Mouse (Mus musculus): Measurements from ENCODE around the gene Tnni3k. TPM values are rescaled to one million over a fixed set of nuclear protein-coding genes. Genes with fewer than 3 reads are reported as not detected.
"Not testable (repeated sequence)": the region's sequence is repeated elsewhere in the genome, so short reads cannot be mapped to it uniquely, and the experiment has no call there.

Tnni3k gene
- polyA plus RNA-seq, 1 experiment from 2014 or later: not detected

DNA sequence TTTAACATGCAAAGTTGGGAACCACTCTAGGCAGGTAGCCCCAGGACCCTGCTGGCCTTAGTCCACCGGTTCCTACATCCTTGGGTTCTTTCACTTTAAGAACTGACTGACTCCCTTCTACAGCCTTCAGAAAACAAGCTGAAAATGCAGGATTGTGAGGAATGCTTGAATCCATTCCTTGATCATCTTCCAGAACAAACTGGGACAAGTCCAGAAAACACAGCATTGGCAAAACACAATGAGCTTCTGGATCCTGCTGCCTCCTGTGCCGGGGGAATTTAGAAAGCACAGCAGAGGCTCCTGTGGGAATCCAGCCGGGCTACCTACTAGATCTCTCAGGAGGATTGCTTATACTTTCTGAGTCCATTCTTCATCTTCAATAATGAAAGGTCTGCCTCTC is 229.5 kb downstream of the Tnni3k start:
- Histone ChIP-seq H3K4me1 (replicated peaks) (no peaks in the 10 kb centered on the region), H3K9ac (no peak overlapping the region), H3K4me2 (no peak overlapping the region), H3K9me3 (replicated peaks) (no peaks in the 10 kb centered on the region), H3K27ac (no peak overlapping the region), H3K4me3 (replicated peaks) (no peak overlapping the region), H3K27me3 (no peaks in the 10 kb centered on the region), H3K36me3 (no peaks in the 10 kb centered on the region)
- WGBS (ENCODE audit: insufficient replicate concordance): 56% methylated on average over 3 of the region's 3 CpGs
- ATAC-seq (ENCODE audit: low read depth) (no peak), DNase-seq (no peak)

DNA sequence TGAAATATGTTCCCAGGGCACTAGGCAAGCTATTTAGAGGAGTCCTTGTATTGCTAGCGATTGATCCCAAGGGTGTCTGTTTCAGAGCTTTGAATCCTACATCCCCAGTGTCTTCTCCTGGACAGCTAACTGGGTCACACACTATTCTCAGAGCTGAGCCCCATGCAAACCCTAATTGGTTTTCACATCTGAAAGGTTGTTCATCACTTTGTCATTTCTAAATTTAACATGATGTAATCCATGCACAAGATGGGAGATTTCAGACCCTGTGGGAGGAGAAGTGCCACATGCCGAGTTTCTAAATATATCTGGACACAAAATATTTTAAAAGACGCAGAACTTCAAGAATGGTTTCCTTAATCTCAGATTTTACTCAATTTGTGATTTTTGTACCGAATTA is 230.5 kb downstream of the Tnni3k start:
- H3K4me1 ChIP-seq (replicated peaks): no peaks in the 10 kb centered on the region
- DNase-seq (no peak), ATAC-seq (ENCODE audit: low read depth) (no peak)
- no peak overlapping the region for H3K4me2 ChIP-seq
- H3K36me3 ChIP-seq: no peaks in the 10 kb centered on the region
- no peak overlapping the region for H3K4me3 ChIP-seq (replicated peaks)
- no peaks in the 10 kb centered on the region for H3K9me3 ChIP-seq (replicated peaks)
- no peaks in the 10 kb centered on the region for H3K27me3 ChIP-seq
- no peak overlapping the region for H3K9ac ChIP-seq
- H3K27ac ChIP-seq: no peak overlapping the region
- 56% methylated on average over 4 of the region's 4 CpGs for WGBS (ENCODE audit: insufficient replicate concordance)

DNA sequence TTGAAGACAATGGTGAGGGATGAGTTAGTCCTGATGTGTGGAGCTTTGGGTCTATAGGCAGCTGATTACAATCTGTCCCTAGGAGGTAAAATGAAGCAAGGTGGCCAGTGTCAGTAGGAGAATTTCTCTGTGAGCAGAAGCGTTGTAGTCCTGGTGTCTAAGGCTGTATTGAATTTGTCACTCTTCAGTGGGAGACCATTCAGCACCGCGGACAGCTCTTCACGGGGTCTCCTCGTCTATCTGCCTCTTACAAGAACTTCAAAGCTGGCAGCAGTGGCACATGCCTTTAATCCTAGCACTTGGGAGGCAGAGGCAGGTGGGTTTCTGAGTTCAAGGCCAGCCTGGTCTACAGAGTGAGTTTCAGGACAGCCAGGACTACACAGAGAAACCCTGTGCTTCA is 235.5 kb downstream of the Tnni3k start:
- WGBS (ENCODE audit: insufficient replicate concordance): 12% methylated on average over 5 of the region's 5 CpGs
- H3K36me3 ChIP-seq: not testable (repeated sequence)

DNA sequence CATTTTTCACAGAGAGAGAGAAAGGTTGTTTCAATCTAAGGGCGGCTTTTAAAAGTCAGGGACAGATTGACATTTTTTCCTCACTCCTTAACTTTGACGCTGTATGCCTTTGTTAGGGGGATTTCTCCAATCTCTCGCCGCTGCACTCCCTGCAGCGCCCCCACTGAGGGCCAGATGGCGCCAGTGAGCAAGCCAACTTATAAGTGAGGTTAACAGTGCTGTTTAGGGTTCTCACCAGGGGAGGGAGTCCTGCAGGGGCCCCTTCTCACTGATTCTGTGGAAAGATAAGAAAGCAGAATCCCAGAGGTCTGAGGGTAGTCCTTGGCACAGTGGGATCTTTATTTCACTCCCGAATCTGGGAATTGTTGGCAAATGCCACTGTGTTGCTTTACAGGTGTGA is 237.5 kb downstream of the Tnni3k start:
- 6% methylated on average over 7 of the region's 7 CpGs for WGBS (ENCODE audit: insufficient replicate concordance)
- Histone ChIP-seq H3K4me2 (no peak overlapping the region), H3K27me3 (peaks cover 6% of the 10 kb centered on the region; the same call in 1 of the 2 replicates), H3K9ac (no peak overlapping the region), H3K4me3 (replicated peaks) (no peak overlapping the region), H3K9me3 (replicated peaks) (no peaks in the 10 kb centered on the region), H3K36me3 (no peaks in the 10 kb centered on the region), H3K27ac (no peak overlapping the region), H3K4me1 (replicated peaks) (no peaks in the 10 kb centered on the region)
- ATAC-seq (ENCODE audit: low read depth) (no peak), DNase-seq (peak; percentile 1)

More for the DNA sequence above, 235.5 kb downstream of the Tnni3k start:
- DNase-seq; H3K9me3 ChIP-seq (replicated peaks); H3K4me2 ChIP-seq; H3K4me3 ChIP-seq (replicated peaks); H3K27ac ChIP-seq; H3K4me1 ChIP-seq (replicated peaks); H3K27me3 ChIP-seq; ATAC-seq (ENCODE audit: low read depth); H3K9ac ChIP-seq: not testable (repeated sequence)

DNA sequence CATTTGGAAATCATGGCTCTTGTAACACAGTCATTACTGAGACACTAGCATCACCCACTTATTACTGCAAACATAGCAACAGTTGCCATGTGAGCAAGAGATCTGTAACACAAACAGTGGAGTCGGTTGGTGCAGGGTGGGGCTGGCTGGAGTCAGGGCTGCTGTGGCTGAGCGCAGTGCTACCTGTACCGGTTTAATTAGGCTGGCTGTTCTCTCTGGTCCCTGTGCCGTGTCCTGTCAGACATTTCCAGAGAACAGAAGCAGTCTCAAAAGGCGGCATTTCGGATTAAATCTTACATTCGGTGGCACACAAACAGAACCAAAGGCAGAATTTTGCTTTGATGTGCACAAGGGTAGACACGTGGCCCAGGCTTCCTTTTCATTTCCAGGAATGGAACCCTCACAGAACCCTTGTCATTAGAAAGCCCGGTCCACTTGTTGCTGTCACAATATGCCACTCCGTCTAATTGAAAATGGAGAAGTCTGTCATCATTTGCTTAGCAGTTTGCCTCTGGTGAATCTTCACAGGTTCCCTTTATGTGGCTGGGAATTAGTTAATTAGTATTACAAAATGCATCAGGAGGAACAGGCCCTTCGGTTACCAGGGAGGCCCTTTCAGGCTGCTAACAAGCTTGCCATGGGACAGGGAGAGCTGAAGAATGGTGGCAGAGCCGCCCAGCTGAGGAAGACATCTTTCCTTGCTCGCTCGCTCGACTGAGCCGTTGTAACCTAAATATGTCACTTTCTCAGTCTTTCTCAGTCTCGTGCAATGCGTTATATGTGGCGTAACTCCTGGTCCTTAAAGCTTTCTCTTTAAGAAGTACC is 238.2 kb downstream of the Tnni3k start:
- Histone ChIP-seq H3K9me3 (replicated peaks) (no peaks in the 10 kb centered on the region), H3K4me2 (no peak overlapping the region), H3K9ac (no peak overlapping the region), H3K36me3 (no peaks in the 10 kb centered on the region), H3K27me3 (peaks cover 6% of the 10 kb centered on the region; the same call in 1 of the 2 replicates), H3K4me3 (replicated peaks) (no peak overlapping the region), H3K27ac (no peak overlapping the region), H3K4me1 (replicated peaks) (no peaks in the 10 kb centered on the region)
- WGBS (ENCODE audit: insufficient replicate concordance): 39% methylated on average over 19 of the region's 19 CpGs
- ATAC-seq (ENCODE audit: low read depth) (no peak), DNase-seq (no peak)

DNA sequence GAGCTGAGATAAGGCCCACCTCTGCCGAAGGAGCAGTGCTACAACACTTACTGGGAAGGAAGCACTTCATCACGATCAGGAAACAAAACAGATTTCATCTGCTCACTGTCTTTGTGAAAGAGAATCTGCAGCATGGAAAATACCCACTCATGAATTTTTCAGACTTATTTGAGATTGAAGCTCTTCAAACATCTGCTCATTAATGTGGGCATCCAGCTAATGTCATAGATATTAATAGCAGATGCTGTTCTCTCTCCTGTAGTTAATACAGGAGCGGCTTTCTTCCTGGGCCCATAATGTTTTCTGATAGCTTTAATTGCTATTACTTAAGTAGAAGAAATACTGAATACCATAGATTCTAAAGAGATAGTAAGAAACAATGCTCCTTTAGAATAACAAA is 239.0 kb downstream of the Tnni3k start:
- ATAC-seq (ENCODE audit: low read depth) (no peak), DNase-seq (no peak)
- no peaks in the 10 kb centered on the region for H3K4me1 ChIP-seq (replicated peaks)

DNA sequence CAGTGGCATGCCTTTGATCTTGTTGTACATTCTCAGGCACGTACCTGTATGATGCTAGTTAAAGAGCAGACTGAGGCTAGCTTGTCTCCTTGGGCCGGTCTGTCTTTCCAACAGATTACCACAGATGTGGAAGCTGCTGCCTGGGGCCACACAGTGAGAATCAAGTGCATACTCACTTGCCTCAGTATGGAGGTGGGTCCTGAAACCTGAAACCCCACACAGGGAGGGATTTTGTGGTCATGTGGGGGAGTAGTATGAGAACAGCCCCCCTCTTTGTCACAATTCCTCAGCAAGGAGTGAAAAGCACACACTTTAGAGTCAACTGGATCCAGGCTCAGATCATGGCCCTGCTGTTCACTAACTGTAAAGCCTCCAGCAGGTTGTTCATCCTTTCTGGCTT is 239.6 kb downstream of the Tnni3k start:
- DNase-seq: no peak
- Histone ChIP-seq H3K9ac (no peak overlapping the region), H3K27ac (no peak overlapping the region), H3K36me3 (no peaks in the 10 kb centered on the region), H3K4me3 (replicated peaks) (no peak overlapping the region), H3K27me3 (peaks cover 6% of the 10 kb centered on the region; the same call in 1 of the 2 replicates), H3K4me2 (no peak overlapping the region), H3K4me1 (replicated peaks) (no peaks in the 10 kb centered on the region), H3K9me3 (replicated peaks) (no peaks in the 10 kb centered on the region)
- WGBS (ENCODE audit: insufficient replicate concordance): 48% methylated on average over 2 of the region's 2 CpGs
- no peak for ATAC-seq (ENCODE audit: low read depth)

More for the DNA sequence above, 239.0 kb downstream of the Tnni3k start:
- Histone ChIP-seq H3K27ac (no peak overlapping the region), H3K36me3 (no peaks in the 10 kb centered on the region), H3K4me3 (replicated peaks) (no peak overlapping the region), H3K27me3 (peaks cover 6% of the 10 kb centered on the region; the same call in 1 of the 2 replicates), H3K9me3 (replicated peaks) (no peaks in the 10 kb centered on the region), H3K4me2 (no peak overlapping the region), H3K9ac (no peak overlapping the region)
- 50% methylated on average over 3 of the region's 3 CpGs for WGBS (ENCODE audit: insufficient replicate concordance)

DNA sequence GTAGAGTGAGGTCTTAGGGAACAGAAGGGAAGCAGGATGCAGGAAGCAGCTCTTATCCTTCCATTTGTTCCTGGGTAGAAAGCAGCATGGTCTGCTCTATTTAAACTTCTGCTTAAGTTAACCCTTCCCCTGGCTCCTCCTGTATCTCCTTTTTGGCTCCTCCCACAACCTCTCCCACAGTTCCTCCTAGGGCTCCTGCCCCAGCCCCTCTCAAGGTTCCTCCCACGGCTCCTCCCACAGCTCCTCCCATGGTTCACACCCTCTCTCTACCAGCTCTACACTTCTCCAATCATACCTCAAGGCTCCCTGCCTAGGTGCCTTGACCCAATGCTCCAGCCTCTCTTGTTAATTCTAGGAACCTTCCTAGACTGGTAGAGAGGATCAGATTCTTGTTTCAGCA is 242.3 kb downstream of the Tnni3k start:
- no peak for ATAC-seq (ENCODE audit: low read depth)
- no peak overlapping the region for H3K27ac ChIP-seq

DNA sequence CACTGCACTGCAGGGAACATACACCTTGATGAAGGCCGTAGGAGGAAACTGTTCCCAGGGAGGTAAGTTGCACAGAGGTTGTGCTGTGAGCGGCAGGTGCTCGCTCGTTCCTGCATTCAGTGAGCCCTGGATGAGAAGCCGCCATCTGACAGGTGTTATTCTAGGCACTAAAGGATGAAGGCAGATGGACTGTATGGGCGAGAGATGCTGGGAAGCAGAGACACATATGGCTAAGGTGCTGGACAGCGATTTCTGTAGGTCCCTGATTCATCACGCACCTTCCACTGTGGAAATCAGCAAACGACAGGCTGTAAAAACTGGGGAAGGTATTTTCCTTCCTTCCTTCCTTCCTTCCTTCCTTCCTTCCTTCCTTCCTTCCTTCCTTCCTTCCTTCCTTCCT is 243.4 kb downstream of the Tnni3k start:
- WGBS (ENCODE audit: insufficient replicate concordance): 58% methylated on average over 9 of the region's 9 CpGs
- no peaks in the 10 kb centered on the region for H3K36me3 ChIP-seq
- no peak overlapping the region for H3K4me3 ChIP-seq (replicated peaks)
- peaks cover under 1% of the 10 kb centered on the region; the same call in 1 of the 2 replicates for H3K27me3 ChIP-seq
- no peak overlapping the region for H3K9ac ChIP-seq
- DNase-seq (no peak), ATAC-seq (ENCODE audit: low read depth) (no peak)
- no peak overlapping the region for H3K4me2 ChIP-seq
- H3K9me3 ChIP-seq (replicated peaks): no peaks in the 10 kb centered on the region
- H3K27ac ChIP-seq: no peak overlapping the region
- no peaks in the 10 kb centered on the region for H3K4me1 ChIP-seq (replicated peaks)

More for the DNA sequence above, 242.3 kb downstream of the Tnni3k start:
- Histone ChIP-seq H3K4me1 (replicated peaks) (no peaks in the 10 kb centered on the region), H3K9ac (no peak overlapping the region), H3K9me3 (replicated peaks) (no peaks in the 10 kb centered on the region), H3K4me3 (replicated peaks) (no peak overlapping the region), H3K4me2 (no peak overlapping the region), H3K36me3 (no peaks in the 10 kb centered on the region), H3K27me3 (peaks cover 6% of the 10 kb centered on the region; the same call in 1 of the 2 replicates)
- WGBS (ENCODE audit: insufficient replicate concordance): 53% methylated on average over 1 of the region's 1 CpGs
- DNase-seq: no peak

DNA sequence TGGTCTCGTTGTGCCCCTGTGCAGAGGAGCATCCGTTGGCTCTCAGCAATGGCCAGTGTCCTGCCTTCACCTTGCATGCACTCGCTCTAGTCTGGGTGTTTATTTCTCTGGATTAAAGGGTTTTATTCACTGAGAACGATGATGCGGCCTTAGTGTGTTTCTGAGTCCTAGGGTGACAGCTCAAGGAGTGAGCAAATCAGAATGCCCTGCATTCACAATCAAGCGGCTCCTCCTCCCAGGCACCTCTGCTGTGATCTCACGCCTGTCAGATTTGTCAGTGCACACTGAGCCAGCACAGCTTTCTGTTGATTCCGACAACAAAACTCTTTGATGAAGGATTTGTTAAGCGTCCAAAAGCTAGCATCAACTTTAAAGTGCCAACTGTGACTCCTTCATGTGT is 243.9 kb downstream of the Tnni3k start:
- no peaks in the 10 kb centered on the region for H3K9me3 ChIP-seq (replicated peaks)
- H3K36me3 ChIP-seq: no peaks in the 10 kb centered on the region
- WGBS (ENCODE audit: insufficient replicate concordance): 44% methylated on average over 9 of the region's 9 CpGs
- no peaks in the 10 kb centered on the region for H3K27me3 ChIP-seq
- no peaks in the 10 kb centered on the region for H3K4me1 ChIP-seq (replicated peaks)
- H3K9ac ChIP-seq: no peak overlapping the region
- no peak overlapping the region for H3K4me3 ChIP-seq (replicated peaks)
- DNase-seq (no peak), ATAC-seq (ENCODE audit: low read depth) (no peak)
- no peak overlapping the region for H3K4me2 ChIP-seq
- no peak overlapping the region for H3K27ac ChIP-seq

DNA sequence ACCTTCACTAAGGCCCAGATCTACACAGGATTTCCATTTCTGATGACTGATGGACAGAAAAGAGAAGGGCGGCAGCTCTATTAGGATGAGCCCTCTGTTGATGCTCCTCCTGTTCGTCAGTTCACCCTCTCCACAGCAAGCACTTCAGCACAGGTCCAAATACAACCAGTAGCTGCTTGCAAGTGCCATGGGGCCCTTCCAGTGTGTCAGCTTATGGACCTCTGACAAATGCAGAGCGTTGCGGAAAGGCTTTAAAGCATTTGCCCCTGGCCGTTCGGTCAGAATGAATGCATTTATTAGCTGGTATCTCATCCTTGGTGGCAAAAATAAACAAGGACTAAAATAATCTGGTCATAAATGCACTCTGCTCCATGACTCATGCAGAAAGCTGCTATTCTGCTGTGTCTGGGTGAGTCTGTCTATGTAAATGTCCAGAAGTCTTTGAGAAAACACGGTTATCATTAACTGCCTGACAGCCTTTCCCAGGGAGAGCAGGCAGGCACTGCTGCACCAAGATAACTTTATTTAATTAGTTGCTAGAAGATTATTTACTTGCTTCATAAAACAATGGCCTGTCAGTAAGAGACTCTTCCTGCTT is 244.8 kb downstream of the Tnni3k start:
- WGBS (ENCODE audit: insufficient replicate concordance): 68% methylated on average over 7 of the region's 7 CpGs
- ATAC-seq (ENCODE audit: low read depth): no peak
- H3K4me3 ChIP-seq (replicated peaks): no peak overlapping the region

DNA sequence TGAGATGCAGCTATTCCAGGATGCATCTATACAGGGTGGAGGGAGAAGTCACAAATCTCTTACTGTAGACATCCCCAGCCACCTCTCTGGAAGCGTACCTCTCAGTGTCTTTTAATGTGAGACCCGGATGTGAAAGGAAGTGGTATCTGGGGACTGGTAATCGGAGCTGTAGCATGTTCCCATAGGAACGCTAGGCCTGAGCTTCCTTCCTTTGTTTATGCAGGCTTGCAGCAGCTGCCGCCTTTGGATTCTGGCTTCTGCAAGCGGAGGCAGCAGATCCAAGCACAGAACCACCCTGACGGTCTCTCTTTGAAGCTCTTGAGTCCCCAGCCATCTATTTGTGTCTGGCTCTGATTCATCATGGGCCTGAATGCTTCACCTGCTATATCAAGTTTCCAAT is 248.6 kb downstream of the Tnni3k start:
- H3K9ac ChIP-seq: no peak overlapping the region
- ATAC-seq (ENCODE audit: low read depth) (no peak), DNase-seq (no peak)
- H3K9me3 ChIP-seq (replicated peaks): no peaks in the 10 kb centered on the region
- no peak overlapping the region for H3K27ac ChIP-seq
- H3K36me3 ChIP-seq: no peaks in the 10 kb centered on the region
- WGBS (ENCODE audit: insufficient replicate concordance): 22% methylated on average over 7 of the region's 7 CpGs
- no peak overlapping the region for H3K4me3 ChIP-seq (replicated peaks)
- H3K4me2 ChIP-seq: no peak overlapping the region
- H3K27me3 ChIP-seq: no peaks in the 10 kb centered on the region
- H3K4me1 ChIP-seq (replicated peaks): no peaks in the 10 kb centered on the region

More for the DNA sequence above, 244.8 kb downstream of the Tnni3k start:
- Histone ChIP-seq H3K27ac (no peak overlapping the region), H3K27me3 (no peaks in the 10 kb centered on the region), H3K4me2 (no peak overlapping the region), H3K4me1 (replicated peaks) (no peaks in the 10 kb centered on the region), H3K36me3 (no peaks in the 10 kb centered on the region), H3K9me3 (replicated peaks) (no peaks in the 10 kb centered on the region), H3K9ac (no peak overlapping the region)
- no peak for DNase-seq
